Mouse (Mus musculus): ENCODE data around the gene Zic2. TPM values are rescaled to one million over a fixed set of nuclear protein-coding genes. Genes with fewer than 3 reads are reported as not detected.
"Not testable (repeated sequence)": the region's sequence is repeated elsewhere in the genome, so short reads cannot be mapped to it uniquely, and the experiment has no call there.

The Zic2 gene
- not detected for total RNA-seq (2021)
- long read RNA-seq, experiment 1: 0 reads
- long read RNA-seq, experiment 2: 0 reads

DNA sequence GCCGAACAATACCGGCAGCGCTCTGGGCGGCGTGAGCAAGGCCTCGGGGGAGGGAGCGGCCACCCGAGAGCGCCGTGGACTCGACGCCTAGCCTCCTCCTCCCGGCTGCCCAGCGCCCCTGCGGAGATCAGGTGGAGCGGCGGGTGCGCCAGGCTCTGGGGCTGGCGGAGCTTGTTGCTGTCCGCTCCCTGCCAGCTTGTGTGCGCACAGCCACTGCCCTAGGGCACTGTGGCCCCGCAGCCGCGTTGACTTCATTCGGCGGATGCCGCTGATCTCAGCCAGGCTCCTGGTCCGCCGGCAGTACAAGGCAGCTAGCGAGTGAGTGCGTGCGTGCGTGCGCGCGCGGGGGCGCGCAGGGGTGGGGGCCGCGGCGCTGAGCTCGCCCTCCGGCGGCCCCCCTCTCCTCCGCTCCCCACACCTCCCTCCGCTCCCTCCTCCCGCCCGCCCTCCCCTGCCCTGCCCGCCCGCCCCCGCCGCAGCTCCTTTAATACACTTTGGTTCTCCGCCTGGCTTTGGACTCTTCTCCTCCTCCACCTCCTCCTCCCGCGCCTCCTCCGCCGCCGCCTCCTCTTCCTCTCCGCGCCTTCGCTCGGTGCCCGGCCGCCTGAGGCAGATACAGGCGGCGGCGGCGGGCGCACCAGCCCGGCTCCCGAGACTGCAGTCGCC is at the start of gene Zic2:
TSS of gene Zic2 (plus strand) at position 545 of the 666 bp plus-strand sequence.
- intact Hi-C loops (cut with DNase I): no loop called here
- DNase-seq: no peak

GRCm38 (mm10) chr14:122426529-122427203 is 48.6 kb upstream of the Zic2 start:
- intact Hi-C loops (cut with DNase I): no loop called here

DNA sequence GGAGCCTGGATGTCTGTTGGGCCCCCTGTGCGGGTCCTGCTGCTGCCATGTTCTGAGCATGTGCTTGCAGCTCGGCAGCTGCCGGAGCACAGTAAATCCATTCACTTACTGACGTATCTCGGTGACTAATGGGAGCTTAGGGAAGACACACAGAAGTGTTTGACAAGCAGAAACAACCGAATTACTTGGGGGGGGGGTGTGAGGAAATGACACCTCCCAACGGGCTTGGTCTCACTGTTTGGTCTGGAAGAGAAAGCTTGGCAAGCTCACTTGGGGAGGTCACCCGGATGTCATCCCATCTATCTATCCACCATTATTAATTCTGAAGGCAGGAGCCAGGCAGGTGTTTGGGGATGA is 48.1 kb upstream of the Zic2 start:
- intact Hi-C loops (cut with DNase I): no loop called here
- no peak for DNase-seq

More at GRCm38 (mm10) chr14:122426529-122427203, 48.6 kb upstream of the Zic2 start:
- DNase-seq: no peak

DNA sequence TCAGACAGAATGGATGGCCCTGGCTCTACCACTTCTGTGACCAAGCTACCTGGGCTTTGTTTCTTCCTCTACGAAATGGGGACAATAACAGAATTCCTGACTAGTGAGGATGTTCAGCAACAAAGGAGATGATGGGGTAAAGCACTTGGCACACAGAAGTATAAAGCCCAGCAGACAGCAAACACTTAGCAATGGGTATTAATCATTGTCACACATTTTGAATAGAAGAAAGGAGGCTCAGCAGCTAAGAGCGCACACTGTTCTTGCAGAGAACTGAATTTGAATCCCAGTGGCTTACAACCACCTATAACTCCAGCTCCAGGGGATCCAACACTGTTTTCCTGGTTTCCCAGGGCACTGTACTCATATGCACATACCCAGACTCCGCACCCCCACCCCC is 47.6 kb upstream of the Zic2 start:
- intact Hi-C loops (cut with DNase I): no loop called here
- DNase-seq: no peak

GRCm38 (mm10) chr14:122432558-122432957 is 42.7 kb upstream of the Zic2 start:
- DNase-seq: no peak
- intact Hi-C loops (cut with DNase I): no loop called here

GRCm38 (mm10) chr14:122434039-122434438 is 41.2 kb upstream of the Zic2 start:
- intact Hi-C loops (cut with DNase I): no loop called here

DNA sequence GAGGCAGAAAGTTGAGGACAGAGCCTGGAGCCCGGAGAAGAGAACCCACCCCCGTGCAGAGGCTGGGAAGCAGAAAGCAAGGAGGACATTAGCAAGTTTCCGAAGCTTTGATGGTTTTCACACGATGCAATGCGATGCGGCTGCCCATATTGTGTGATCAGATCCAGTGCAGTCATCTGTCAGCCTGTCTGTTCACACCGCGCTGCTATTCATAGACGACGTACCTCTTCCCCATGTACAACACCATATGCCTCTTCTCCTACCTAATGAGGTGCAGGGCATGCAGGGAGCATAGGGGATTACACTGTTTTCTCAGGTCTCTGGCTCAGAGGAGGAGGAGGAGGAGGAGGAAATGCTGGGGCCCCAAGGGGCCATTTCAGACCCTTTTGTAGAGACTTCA is 38.4 kb upstream of the Zic2 start:
- no peak for DNase-seq
- intact Hi-C loops (cut with DNase I): no loop called here

More at GRCm38 (mm10) chr14:122434039-122434438, 41.2 kb upstream of the Zic2 start:
- DNase-seq: no peak

- intact Hi-C loops (cut with DNase I): no loop called here
- DNase-seq: no peak
Observed at GRCm38 (mm10) chr14:122449601-122450495, 25.4 kb upstream of the Zic2 start.

DNA sequence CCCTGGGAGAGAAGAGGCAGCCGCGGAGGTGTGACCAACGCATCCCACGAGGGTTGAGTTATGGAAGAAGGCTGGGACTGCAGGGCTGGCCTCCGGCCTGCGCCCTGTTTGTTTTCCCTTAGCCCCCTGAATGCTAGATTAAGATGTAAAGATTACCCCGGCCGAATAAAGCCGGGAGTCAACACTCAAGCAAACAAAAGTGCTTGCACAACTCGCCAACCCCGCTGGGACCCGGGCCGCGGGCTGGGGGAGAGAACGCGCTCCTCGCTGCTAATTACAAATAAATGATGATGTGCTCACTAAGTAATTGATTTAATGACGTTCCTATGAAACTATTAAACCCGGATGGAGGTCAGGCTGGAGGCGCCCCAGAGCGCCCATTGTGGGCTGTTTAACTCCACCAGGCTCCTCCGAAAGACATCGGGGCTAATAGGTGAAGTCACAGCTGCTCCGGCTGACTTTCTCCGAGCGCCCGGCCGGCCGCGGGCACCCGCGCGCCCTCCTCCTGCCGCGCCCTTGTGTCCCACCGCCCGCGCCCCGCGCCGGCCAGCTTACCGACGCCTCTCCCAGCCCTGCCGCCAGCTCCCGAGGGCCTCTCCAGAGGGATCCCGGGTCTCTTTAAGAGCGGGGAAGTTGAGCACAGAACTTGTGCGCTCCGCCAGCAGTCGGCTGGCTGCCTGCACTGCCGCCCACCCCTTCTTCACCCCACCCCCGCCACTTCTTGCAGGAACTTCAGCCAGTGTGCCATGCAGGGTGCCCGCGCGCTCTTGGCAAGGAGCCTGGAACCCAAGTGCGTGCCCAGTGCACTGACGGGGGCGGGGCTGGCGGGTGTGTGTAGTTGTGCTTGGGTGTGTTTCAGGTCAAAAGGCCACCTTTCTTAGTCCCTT is 24.5 kb upstream of the Zic2 start, which contains the start of gene Gm5089:
TSS of gene Gm5089 (minus strand) at position 620 of the 887 bp plus-strand sequence.
- intact Hi-C loops (cut with DNase I): no loop called here
- DNase-seq: no peak

GRCm38 (mm10) chr14:122451551-122452145 is 23.6 kb upstream of the Zic2 start:
- no peak for DNase-seq
- intact Hi-C loops (cut with DNase I): no loop called here

DNA sequence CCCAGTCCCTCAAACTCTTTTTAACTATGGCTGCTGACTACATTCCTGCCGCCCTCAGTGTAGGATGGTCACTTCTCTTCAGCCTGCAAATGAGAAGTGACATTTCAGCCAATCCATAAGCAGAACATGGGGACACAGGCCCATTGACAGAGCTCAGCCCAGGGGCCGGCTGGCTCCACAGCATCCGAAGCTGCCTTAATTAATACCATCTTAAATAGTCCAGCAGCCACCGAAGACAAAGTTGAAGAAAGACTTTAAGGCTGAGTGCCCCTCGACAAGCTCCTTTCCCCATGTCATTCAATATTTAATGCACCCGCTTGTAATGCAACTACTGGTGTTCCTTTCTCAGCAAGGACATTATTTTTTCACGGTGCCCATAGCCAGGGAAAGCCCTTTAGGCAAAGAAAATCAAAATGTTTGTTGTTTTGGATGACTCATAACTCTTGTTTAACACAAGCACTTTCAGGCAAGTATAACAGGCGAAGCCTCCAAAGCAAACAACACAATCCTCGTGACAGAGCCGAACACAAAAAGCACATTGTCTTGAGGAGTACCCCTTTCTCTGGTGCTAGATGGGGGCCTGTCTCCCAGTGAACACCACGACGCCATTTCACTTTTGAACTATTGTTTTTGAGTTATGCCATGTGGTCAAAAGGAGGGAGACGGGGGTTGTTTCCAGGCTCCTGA is 22.4 kb upstream of the Zic2 start:
- intact Hi-C loops (cut with DNase I): no loop called here
- no peak for DNase-seq

GRCm38 (mm10) chr14:122453388-122453995 is 21.7 kb upstream of the Zic2 start:
- intact Hi-C loops (cut with DNase I): no loop called here
- DNase-seq: no peak

- intact Hi-C loops (cut with DNase I): no loop called here
Observed at GRCm38 (mm10) chr14:122453996-122454738, 21.1 kb upstream of the Zic2 start.

GRCm38 (mm10) chr14:122454901-122455561 is 20.2 kb upstream of the Zic2 start:
- no peak for DNase-seq
- intact Hi-C loops (cut with DNase I): no loop called here

More at GRCm38 (mm10) chr14:122453996-122454738, 21.1 kb upstream of the Zic2 start:
- no peak for DNase-seq

DNA sequence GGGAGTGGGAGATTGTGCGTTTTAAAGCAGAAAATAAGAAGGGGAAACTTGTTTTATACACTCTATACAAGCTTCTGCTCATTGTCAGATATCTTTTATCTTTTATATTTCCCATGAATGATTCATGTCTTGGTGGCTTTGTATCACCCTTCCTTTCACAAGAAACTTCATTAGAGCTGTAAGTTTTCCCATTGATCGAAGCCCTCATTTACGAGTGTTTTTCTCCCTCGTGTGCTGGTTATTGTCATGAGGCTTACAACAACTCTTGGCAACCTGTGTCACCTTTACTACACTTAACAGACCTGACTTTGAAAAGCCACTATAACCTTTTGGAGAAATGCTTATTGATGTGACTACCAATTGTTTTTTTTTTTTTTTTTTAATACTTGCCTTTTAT is 19.7 kb upstream of the Zic2 start:
- intact Hi-C loops (cut with DNase I): no loop called here
- DNase-seq: no peak

- intact Hi-C loops (cut with DNase I); DNase-seq: not testable (repeated sequence)
Observed at GRCm38 (mm10) chr14:122459332-122459731, 15.9 kb upstream of the Zic2 start.

GRCm38 (mm10) chr14:122459776-122460175 is 15.5 kb upstream of the Zic2 start:
- intact Hi-C loops (cut with DNase I): no loop called here
- DNase-seq: no peak

Measured in gastrocnemius, postnatal 36 days (tissue).